Mouse (Mus musculus) stomach, embryonic 14.5 days (tissue): ENCODE results near the gene Tssk6. TPM values are rescaled to one million over a fixed set of nuclear protein-coding genes. Genes with fewer than 3 reads are reported as not detected.

Experiments used
- ATAC-seq: fragments of 200-750 bp; cut with Nextera tagmentation; 2 replicates; pipeline ENCODE4 v1.8.0; 2017; ENCODE audit warnings: low read depth, moderate TSS enrichment; ENCODE audit not compliant: insufficient number of reproducible peaks, insufficient read depth, low FRiP score
- H3K27ac ChIP-seq: fragments of 300-500 bp; sonication (generic); 2 replicates; pipeline ENCODE4 v1.5.1; 2014; ENCODE audit warnings: mild to moderate bottlenecking, low read length, moderate library complexity, mixed read lengths
- H3K27me3 ChIP-seq: fragments of 300-500 bp; sonication (generic); 2 replicates; pipeline ENCODE4 v1.6.1; 2014; ENCODE audit warnings: low read length, control low read depth, mixed read lengths; ENCODE audit not compliant: control insufficient read depth, insufficient read depth
- H3K36me3 ChIP-seq: fragments of 300-500 bp; sonication (generic); 2 replicates; pipeline ENCODE4 v1.6.1; 2014; ENCODE audit warnings: mild to moderate bottlenecking, control low read depth, low read length, moderate library complexity, mixed read lengths; ENCODE audit not compliant: control insufficient read depth, insufficient read depth
- H3K4me1 ChIP-seq: fragments of 300-500 bp; sonication (generic); 2 replicates; pipeline ENCODE4 v1.6.1; 2014; ENCODE audit warnings: low read length, control low read depth, mixed read lengths; ENCODE audit not compliant: control insufficient read depth, insufficient read depth
- H3K4me2 ChIP-seq: fragments of 300-500 bp; sonication (generic); replicated peaks from 2 replicates; pipeline ENCODE4 v1.6.1; 2014; ENCODE audit warnings: low read depth, low read length, control low read depth
- H3K4me3 ChIP-seq: fragments of 300-500 bp; sonication (generic); 2 replicates; pipeline ENCODE4 v1.5.1; 2014; ENCODE audit warnings: low read depth, low read length, control low read depth
- H3K9ac ChIP-seq: fragments of 300-500 bp; sonication (generic); replicated peaks from 2 replicates; pipeline ENCODE4 v1.6.1; 2014; ENCODE audit warnings: low read depth, mild to moderate bottlenecking, control low read depth, low read length, moderate library complexity, mixed read lengths
- H3K9me3 ChIP-seq: fragments of 300-500 bp; sonication (generic); 2 replicates; pipeline ENCODE4 v1.6.1; 2016; ENCODE audit warnings: low read depth, low read length, control low read depth; ENCODE audit not compliant: control insufficient read depth
- WGBS: fragments of 180-500 bp; shearing (Covaris S2); extraction: QIAGEN DNeasy Blood & Tissue Kit; methylation state at CpG from one replicate; pipeline ENCODE4 v1.1.7; 2014; 5-methylcytosine and 5-hydroxymethylcytosine counted together
- polyA plus RNA-seq: library from polyadenylated mRNA; unstranded; fragments of >200 nt; fragmentation: Nextera tagmentation; extraction: Ambion mirVana; gene quantifications from 2 replicates; pipeline ENCODE4 v1.2.1, GENCODE M21; 2014

Tssk6 gene
- polyA plus RNA-seq, 1 experiment from 2014 or later: 3.9 TPM

DNA sequence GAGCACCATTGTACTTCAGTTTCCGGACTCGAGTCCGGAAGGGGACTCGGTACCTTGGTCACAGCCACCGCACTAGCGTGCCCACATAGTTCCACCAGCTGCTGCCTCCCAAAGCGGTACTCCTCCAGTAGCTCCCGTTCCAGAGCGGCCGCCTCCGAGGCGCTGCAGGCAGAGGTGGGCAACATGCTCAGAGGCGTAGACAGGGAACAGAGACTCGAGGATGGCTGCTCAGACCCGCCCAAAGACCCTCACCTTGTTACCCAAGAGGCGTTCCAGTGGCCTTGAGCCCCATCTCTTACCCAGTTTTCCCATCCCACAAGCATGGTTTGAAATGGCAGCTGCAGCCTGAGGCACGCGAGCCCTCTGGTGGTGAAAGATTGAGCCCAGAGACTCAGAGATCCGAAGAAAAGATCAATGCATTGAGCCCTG, 11.2 kb upstream of the Tssk6 start:
- peaks cover 7% of the 10 kb centered on the region; the same call in 1 of the 2 replicates for H3K36me3 ChIP-seq
- H3K4me2 ChIP-seq: no peak overlapping the region
- 42% methylated on average over 19 of the region's 19 CpGs for WGBS
- no peak overlapping the region for H3K4me3 ChIP-seq
- H3K9me3 ChIP-seq: no peaks in the 10 kb centered on the region
- H3K27me3 ChIP-seq: peaks cover 42% of the 10 kb centered on the region
- no peak for ATAC-seq
- H3K9ac ChIP-seq: no peak overlapping the region
- H3K4me1 ChIP-seq: peaks cover 15% of the 10 kb centered on the region
- no peak overlapping the region for H3K27ac ChIP-seq

GRCm38 (mm10) chr8:69893863-69894262, 8.1 kb upstream of the Tssk6 start:
- Histone ChIP-seq H3K4me3 (no peak overlapping the region), H3K9me3 (no peaks in the 10 kb centered on the region), H3K27ac (no peak overlapping the region), H3K4me2 (no peak overlapping the region), H3K36me3 (peaks cover 9% of the 10 kb centered on the region; the same call in 1 of the 2 replicates), H3K27me3 (peaks cover 16% of the 10 kb centered on the region), H3K9ac (no peak overlapping the region), H3K4me1 (peaks cover 6% of the 10 kb centered on the region; the same call in 1 of the 2 replicates)
- ATAC-seq: no peak
- WGBS: 42% methylated on average over 17 of the region's 17 CpGs

- 67% methylated on average over 6 of the region's 6 CpGs for WGBS
- Histone ChIP-seq H3K9me3 (no peaks in the 10 kb centered on the region), H3K4me3 (no peak overlapping the region), H3K27me3 (peaks cover 6% of the 10 kb centered on the region), H3K4me2 (no peak overlapping the region), H3K27ac (no peak overlapping the region), H3K36me3 (peaks cover 9% of the 10 kb centered on the region; the same call in 1 of the 2 replicates), H3K9ac (no peak overlapping the region), H3K4me1 (no peaks in the 10 kb centered on the region; the same call in 1 of the 2 replicates)
- no peak for ATAC-seq
Measured at GRCm38 (mm10) chr8:69894836-69895332, 7.1 kb upstream of the Tssk6 start.

DNA sequence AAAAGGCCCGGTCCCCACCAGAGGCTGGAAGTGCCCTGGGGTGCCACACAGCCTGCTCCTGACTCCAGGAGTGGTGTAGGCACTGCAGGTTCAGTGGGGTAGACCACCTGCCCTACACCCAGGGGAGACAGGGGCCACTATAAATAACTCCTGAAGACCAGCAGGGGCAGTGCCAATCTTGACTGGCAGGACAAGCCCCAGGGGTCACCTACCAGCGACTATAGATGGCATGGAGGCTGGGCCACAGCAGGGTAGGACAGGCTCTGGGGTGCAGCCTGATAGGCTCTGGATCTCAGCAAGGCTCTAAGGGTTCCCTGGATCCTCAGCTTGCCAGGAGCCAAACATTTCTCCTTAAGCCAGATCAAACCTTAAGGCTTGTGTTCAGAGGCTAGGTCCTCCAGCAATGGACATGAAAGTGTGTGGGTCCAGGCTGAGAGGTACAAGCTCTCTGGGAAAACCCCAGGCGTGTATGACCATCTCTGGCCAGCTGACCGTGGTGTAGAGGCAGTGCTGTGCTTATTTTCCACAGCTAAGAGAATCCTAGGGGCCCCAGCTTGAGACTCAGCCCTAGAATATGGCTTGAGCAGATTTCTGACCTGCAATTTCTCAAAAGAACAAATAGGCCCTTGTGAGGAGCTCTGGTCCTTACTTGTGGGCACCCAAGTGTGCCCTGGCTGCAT, 6.1 kb upstream of the Tssk6 start:
- peaks cover 9% of the 10 kb centered on the region; the same call in 1 of the 2 replicates for H3K36me3 ChIP-seq
- no peak overlapping the region for H3K4me2 ChIP-seq
- ATAC-seq: no peak
- WGBS: 74% methylated on average over 4 of the region's 4 CpGs
- no peak overlapping the region for H3K4me3 ChIP-seq
- H3K27ac ChIP-seq: no peak overlapping the region
- H3K9ac ChIP-seq: 0 out of 2 replicates have a peak overlapping the region, but pooled peaks have one; percentile 1
- no peaks in the 10 kb centered on the region for H3K9me3 ChIP-seq
- H3K4me1 ChIP-seq: peaks cover 7% of the 10 kb centered on the region; the same call in 1 of the 2 replicates
- H3K27me3 ChIP-seq: peaks cover under 1% of the 10 kb centered on the region; the same call in 1 of the 2 replicates

GRCm38 (mm10) chr8:69897857-69898256, 4.1 kb upstream of the Tssk6 start:
- H3K27ac ChIP-seq: no peak overlapping the region
- no peaks in the 10 kb centered on the region for H3K9me3 ChIP-seq
- H3K4me2 ChIP-seq: no peak overlapping the region
- H3K9ac ChIP-seq: no peak overlapping the region
- H3K4me1 ChIP-seq: peaks cover 11% of the 10 kb centered on the region; the same call in 1 of the 2 replicates
- no peak overlapping the region for H3K4me3 ChIP-seq
- 88% methylated on average over 6 of the region's 6 CpGs for WGBS
- peaks cover 9% of the 10 kb centered on the region; the same call in 1 of the 2 replicates for H3K36me3 ChIP-seq
- no peaks in the 10 kb centered on the region for H3K27me3 ChIP-seq
- ATAC-seq: no peak

- H3K9ac ChIP-seq: no peak overlapping the region
- peaks cover 2% of the 10 kb centered on the region; the same call in 1 of the 2 replicates for H3K36me3 ChIP-seq
- no peaks in the 10 kb centered on the region for H3K9me3 ChIP-seq
- no peak for ATAC-seq
- no peaks in the 10 kb centered on the region for H3K27me3 ChIP-seq
- H3K4me1 ChIP-seq: peaks cover 11% of the 10 kb centered on the region; the same call in 1 of the 2 replicates
- WGBS: 88% methylated on average over 2 of the region's 2 CpGs
- H3K4me2 ChIP-seq: no peak overlapping the region
- H3K27ac ChIP-seq: no peak overlapping the region
- no peak overlapping the region for H3K4me3 ChIP-seq
Measured at GRCm38 (mm10) chr8:69899876-69900275, 2.1 kb upstream of the Tssk6 start.

DNA sequence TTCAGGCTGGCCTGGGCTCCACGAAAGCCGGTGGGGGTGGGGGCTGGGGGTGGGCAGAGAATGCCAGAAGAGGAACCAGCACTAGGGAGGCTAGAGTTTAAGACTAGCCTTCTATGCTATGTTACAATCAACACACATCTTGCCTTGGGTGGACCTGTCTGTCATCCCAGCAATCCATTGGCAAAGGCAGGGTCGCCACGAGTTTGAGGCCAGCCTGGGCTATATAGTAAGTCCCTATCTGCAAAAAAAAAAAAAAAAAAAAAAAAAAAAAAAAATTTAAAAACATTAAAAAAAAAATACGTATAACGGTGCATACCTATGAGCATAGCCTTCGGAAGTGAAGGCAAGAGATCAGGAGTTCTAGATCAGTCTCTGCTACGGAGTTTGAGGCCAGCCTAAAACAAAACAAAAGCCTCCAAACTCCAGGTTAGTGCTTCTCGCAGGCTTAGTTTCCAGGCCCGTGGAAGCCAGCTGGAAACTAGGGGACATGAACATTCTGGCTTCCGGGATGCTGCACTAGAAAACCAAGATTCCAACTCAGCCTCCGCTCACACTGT, 1.0 kb upstream of the Tssk6 start:
- Histone ChIP-seq H3K9me3 (no peaks in the 10 kb centered on the region), H3K9ac (peak overlapping the region; percentile 68), H3K36me3 (0 out of 2 replicates have a peak, but pooled peaks cover 2% of the 10 kb centered on the region), H3K27ac (peak overlapping the region; percentile 91), H3K4me3 (peak overlapping the region; percentile 75), H3K27me3 (no peaks in the 10 kb centered on the region), H3K4me2 (peak overlapping the region; percentile 98), H3K4me1 (peaks cover 11% of the 10 kb centered on the region; the same call in 1 of the 2 replicates)
- WGBS: 16% methylated on average over 12 of the region's 12 CpGs
- no peak for ATAC-seq

- Histone ChIP-seq H3K27me3 (no peaks in the 10 kb centered on the region), H3K36me3 (0 out of 2 replicates have a peak, but pooled peaks cover 2% of the 10 kb centered on the region), H3K27ac (peak overlapping the region; percentile 91), H3K9ac (peak overlapping the region; percentile 68), H3K4me1 (peaks cover 11% of the 10 kb centered on the region; the same call in 1 of the 2 replicates), H3K4me2 (peak overlapping the region; percentile 98), H3K9me3 (no peaks in the 10 kb centered on the region), H3K4me3 (peak overlapping the region; percentile 75)
- peak; percentile 80 for ATAC-seq
- WGBS: 3% methylated on average over 41 of the region's 41 CpGs
Measured at GRCm38 (mm10) chr8:69901484-69902162, 361 bp upstream of the Tssk6 start.
